Mouse (Mus musculus): ENCODE measurements around the gene 4930522H14Rik.
A peak's percentile ranks its signal among the peaks of the same experiment; 100 is the strongest.

The 4930522H14Rik gene

DNA sequence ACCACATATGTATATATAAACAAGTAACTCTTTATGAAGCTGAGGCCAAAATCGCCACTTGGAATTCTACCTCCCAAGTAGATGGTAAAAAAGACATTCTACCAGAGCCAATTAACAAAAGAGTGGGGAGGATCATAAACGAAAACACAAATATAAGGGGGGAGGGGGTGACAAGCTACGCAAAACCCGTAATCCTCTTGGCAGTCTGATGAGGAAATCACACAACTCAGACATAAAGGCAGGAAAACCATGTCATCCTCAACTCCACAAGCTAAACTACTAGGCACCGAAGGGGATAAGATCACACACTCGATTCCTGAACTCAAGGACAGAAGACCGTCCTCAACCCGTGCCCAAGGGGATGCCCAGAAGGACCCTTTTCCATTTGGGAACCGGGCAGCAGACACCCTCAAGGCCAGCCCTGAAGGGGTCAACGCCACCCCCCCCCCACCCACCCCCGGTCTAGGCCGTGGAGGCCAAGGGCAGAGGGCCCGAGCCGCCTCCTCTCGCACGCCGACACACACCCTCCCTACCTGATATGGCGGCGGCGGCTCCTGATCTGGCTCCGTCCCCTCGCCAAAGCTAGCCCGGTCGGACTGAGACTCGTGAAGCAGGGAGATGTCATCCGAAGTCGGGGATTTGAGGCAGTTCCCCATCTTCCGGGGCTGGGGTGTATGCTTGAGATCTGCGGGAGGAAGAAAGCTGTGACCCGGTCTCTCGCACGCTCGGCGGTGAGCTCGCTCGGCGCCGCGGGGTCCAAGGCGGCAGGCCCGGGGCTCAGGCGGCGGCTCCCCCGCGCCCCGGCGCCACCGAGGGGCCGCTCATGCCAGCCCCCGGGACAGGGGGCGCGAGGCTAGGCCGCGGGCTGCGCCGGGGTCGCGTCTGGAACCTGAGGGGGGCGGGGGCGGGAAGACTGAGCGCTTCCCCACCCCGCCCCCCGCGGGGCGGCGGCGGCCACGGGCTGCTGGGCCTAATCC lies 55.2 kb downstream of the 4930522H14Rik start:
- peak; percentile 55 for DNase-seq (ENCODE audit: low spot score)

DNA sequence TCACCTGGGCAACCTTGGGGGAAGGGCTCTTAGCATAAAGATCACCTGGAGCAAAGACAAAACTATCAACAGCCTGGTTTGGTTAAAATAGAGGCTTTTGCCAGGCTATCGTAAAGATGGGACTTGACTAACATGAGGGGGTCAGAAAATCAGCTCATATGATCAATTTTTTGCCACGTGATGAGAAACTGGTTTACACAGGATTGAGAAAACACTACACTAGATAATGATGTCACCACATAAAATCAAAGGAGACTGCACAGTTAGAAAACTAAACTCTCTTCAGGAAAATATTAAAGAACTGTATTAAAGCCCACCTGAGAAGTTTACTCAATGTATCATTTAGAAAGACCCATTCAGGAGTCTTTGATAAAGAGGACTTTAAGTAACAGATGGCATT lies 56.0 kb downstream of the 4930522H14Rik start:
- no peak for DNase-seq (ENCODE audit: low spot score)

DNA sequence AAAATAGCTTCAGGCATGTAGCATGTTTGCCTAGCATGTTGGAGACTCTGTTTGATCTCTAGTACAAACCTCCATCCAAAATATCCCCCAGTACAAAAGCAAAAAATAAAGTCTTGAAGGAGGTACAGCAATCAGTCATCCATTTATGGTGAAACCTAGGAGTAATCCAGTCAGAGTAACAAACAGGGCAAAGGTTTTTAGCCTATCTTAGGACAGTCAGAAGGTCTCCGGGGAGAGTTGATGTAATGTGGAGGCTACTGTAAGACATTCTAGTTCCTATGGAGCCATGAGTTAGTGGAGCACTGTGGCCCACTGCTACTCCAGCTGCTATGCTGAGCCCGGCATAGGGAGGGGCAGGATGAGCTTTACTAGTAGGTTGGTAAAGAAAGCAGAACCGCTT lies 58.5 kb downstream of the 4930522H14Rik start:
- DNase-seq (ENCODE audit: low spot score): no peak

DNA sequence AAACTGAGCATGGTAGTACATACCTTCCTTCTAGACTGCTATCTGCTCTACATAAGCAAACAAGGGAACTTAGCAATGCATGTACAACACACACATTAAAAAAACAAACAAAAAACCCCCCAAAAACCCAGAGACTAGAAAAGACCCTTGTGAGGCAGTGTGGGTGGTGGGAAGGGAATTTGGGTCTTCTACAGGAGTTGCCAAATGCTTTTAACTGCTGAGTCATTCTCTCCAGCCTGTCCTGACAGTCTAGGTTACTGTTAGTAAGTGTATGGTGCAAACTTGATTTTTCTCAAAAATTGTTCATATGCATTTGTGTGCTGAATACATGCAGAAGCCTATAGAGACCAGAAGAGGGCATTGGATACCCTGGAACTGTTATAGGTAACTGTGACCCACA lies 59.5 kb downstream of the 4930522H14Rik start:
- no peak for DNase-seq (ENCODE audit: low spot score)

DNA sequence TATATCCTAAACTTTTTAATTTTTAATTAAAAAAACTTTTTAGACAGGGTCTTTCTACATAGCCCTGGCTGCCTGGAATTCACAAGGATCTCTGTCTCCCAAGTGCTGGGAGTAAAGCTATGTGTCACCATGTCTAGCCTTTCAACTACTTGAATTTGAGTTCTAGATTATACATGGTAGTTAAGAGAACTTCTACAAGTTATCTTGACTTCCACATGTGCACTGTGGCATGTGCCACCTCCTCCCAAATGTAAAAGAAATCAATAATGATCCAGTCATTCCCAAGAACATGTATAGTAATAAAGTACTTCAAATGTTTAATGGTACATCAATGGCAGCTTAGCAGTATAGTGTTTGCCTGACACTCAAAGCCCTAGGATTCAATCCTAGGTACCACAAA lies 63.4 kb downstream of the 4930522H14Rik start:
- DNase-seq (ENCODE audit: low spot score): no peak

DNA sequence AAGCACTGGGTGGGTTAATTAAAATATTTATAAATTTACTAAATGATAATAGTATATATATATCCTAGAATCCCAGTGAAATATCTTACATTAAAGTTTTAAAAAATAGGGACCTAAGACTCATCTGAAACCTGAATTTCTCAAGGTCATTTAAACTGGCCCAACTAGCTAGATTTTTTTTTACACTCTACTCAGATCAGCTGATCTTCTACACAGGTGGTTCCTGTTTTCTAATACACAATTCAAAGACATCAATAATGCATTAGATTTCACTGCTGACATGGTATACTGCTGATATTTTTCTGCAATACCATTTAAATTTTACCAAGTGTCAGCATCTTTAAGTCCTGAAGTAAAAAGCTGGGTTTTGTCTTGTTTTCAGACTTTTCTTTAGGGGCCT lies 67.2 kb downstream of the 4930522H14Rik start:
- DNase-seq (ENCODE audit: low spot score): no peak

DNA sequence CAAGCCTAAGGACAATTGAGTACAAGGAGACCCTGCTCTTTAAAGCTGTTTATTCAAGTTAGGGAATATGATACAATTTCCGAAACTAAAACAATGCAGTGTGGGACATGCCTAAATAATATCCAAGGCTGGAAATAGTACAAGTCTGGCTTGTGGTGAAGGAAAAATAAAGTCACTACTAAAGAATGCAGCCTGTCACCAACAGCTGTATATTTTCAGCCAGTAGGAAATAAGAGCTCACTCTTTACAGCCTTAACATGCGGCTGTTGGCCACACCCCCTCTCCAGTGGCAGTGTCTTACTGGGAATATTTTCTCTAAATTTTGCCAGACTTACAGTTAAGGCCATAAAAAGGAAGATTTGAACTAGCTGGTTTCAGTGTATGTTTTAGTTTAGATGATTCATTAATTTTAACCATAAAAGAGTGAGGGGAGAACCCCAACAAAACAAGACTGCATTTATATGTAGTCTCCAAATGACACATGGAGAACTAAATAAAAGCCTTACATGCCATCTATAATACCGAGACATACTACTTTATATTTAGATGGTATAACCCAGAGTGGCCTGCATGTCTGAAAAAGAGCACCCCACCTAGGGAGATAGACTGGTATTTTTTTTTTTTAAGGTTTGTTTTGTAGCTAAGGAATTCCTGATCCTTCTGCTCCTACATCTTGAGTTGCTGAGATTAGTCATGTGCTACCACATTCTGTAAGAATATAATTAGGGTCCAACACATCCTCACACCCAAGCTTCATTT lies 70.5 kb downstream of the 4930522H14Rik start:
- no peak for DNase-seq (ENCODE audit: low spot score)

DNA sequence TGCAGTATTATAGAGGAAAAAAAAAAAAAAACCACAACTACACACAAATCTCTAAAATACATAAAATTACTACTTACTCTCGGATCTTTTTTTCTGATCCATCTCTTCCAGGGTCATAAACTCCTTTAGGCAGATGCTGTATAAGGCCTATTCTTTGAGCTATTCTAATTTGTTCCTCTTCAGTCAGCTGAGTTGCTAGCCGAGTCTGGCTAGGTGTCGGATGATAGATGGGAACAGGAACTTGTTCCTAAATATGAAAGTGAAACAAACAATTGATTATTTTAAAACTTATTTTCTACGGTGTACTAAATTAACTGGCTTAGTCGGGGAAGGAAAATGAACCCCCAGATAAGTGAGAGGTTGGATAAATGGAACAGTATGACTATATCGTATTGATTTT lies 74.3 kb downstream of the 4930522H14Rik start:
- no peak for DNase-seq (ENCODE audit: low spot score)

All from spleen, adult 12 weeks (tissue).